Mouse (Mus musculus): ENCODE measurements around the gene 6030452D12Rik.

GRCm38 (mm10) chr8:106545149-106545548 is 44.8 kb downstream of the 6030452D12Rik start:
- no peak for TF ChIP-seq CTCF (IDR thresholded peaks at IDR 0.05; ENCODE audit: control insufficient read depth, insufficient read depth, low read length)
- TF ChIP-seq POLR2A (IDR thresholded peaks at IDR 0.05; ENCODE audit: borderline replicate concordance, control insufficient read depth, low read depth, low read length), result no peak
